In genomic region chr17:15107143-15107649, GRCm38 (mm10) we compare ENCODE assay signal across 29 mouse cellular contexts.
A peak's percentile ranks its signal among the peaks of the same experiment; 100 is the strongest.
DNase-seq lines count a peak whose midpoint lies in the region; ATAC-seq and TF ChIP-seq lines count a peak whose summit lies in the region.
"Had no signal": no experiment of that assay in that cellular context is flagged by ENCODE, and none has a peak within 500 bp of the region (broad histone marks: within the 10 kb centered on the region; RNA-seq: fewer than 3 reads in every experiment).

No protein-coding gene starts in this region.

- no peaks in the 10 kb centered on the region for H3K36me3 ChIP-seq in midbrain, embryonic 10.5 days
- H3K36me3 ChIP-seq in midbrain, embryonic 16.5 days (ENCODE audit: control insufficient read depth, insufficient read depth, low read length), result no peaks in the 10 kb centered on the region
- no peaks in the 10 kb centered on the region for H3K36me3 ChIP-seq in megakaryocyte, embryonic 14.5 days (replicated peaks; ENCODE audit: low read length)
- H3K36me3 ChIP-seq: embryonic facial prominence, embryonic 10.5 days; embryonic facial prominence, embryonic 15.5 days; hindbrain, embryonic 15.5 days; lung, embryonic 15.5 days; midbrain, embryonic 15.5 days; stomach, embryonic 15.5 days had no signal

- H3K4me2 ChIP-seq in midbrain, embryonic 16.5 days (ENCODE audit: low read length), result no peak overlapping the region
- H3K4me2 ChIP-seq: embryonic facial prominence, embryonic 15.5 days; forebrain, embryonic 13.5 days; hindbrain, embryonic 15.5 days; lung, embryonic 15.5 days; midbrain, embryonic 15.5 days; stomach, embryonic 15.5 days had no signal

- DNase-seq in midbrain, embryonic 10.5 days (ENCODE audit: low spot score), result no peak
- no peak for DNase-seq in heart, postnatal 4 days
- no peak for DNase-seq in thymus, postnatal 0 days (ENCODE audit: low spot score)
- DNase-seq in layer of hippocampus, postnatal 14 days (ENCODE audit: low spot score in 2 of 2), result no peak
- DNase-seq: adrenal gland, adult 2 months; adrenal gland, postnatal 36 days; cerebellum, adult 2 months; cerebellum, postnatal 14 days; gastrocnemius, postnatal 10 days; heart, postnatal 14 days; kidney, adult 2 months; kidney, postnatal 36 days; layer of hippocampus, postnatal 36 days; left cerebral cortex, postnatal 4 days; right cerebral cortex, postnatal 25 days; thymus, postnatal 14 days had no signal

- H3K4me1 ChIP-seq in midbrain, embryonic 10.5 days, result peaks cover 25% of the 10 kb centered on the region
- H3K4me1 ChIP-seq in midbrain, embryonic 16.5 days (ENCODE audit: control insufficient read depth, insufficient read depth, low read length), result peaks cover 5% of the 10 kb centered on the region
- peaks cover 4% of the 10 kb centered on the region; the same call in 1 of the 2 replicates for H3K4me1 ChIP-seq in bone marrow, adult 2 months (ENCODE audit: control insufficient read depth, insufficient read depth, low read length)
- peaks cover 22% of the 10 kb centered on the region for H3K4me1 ChIP-seq in megakaryocyte, embryonic 14.5 days

- no peaks in the 10 kb centered on the region for H3K27me3 ChIP-seq in midbrain, embryonic 10.5 days (ENCODE audit: low read depth, poor library complexity, severe bottlenecking)
- H3K27me3 ChIP-seq in midbrain, embryonic 16.5 days (ENCODE audit: control insufficient read depth, insufficient read depth, low read depth, low read length), result no peaks in the 10 kb centered on the region
- peaks cover 67% of the 10 kb centered on the region for H3K27me3 ChIP-seq in megakaryocyte, embryonic 14.5 days (replicated peaks)
- H3K27me3 ChIP-seq: embryonic facial prominence, embryonic 15.5 days; forebrain, embryonic 13.5 days; hindbrain, embryonic 15.5 days; lung, embryonic 15.5 days; midbrain, embryonic 15.5 days; stomach, embryonic 15.5 days had no signal

- no peak overlapping the region for H3K4me3 ChIP-seq in midbrain, embryonic 10.5 days
- H3K4me3 ChIP-seq in midbrain, embryonic 16.5 days (ENCODE audit: low read depth, low read length), result no peak overlapping the region
- H3K4me3 ChIP-seq in bone marrow, adult 2 months (replicated peaks; ENCODE audit: control insufficient read depth, low read depth, low read length), result no peak overlapping the region
- H3K4me3 ChIP-seq in megakaryocyte, embryonic 14.5 days (replicated peaks), result peak overlapping the region; percentile 5
- H3K4me3 ChIP-seq: embryonic facial prominence, embryonic 10.5 days; embryonic facial prominence, embryonic 15.5 days; forebrain, embryonic 13.5 days; hindbrain, embryonic 15.5 days; lung, embryonic 15.5 days; midbrain, embryonic 15.5 days; myocyte; stomach, embryonic 15.5 days had no signal

- WGBS in midbrain, embryonic 10.5 days, result 91% methylated on average over 9 of the region's 9 CpGs
- 91% methylated on average over 9 of the region's 9 CpGs for WGBS in midbrain, embryonic 16.5 days
- 22% methylated on average over 9 of the region's 9 CpGs for WGBS in bone marrow, adult 2 months

- no peaks in the 10 kb centered on the region for H3K9me3 ChIP-seq in midbrain, embryonic 10.5 days (replicated peaks)
- H3K9me3 ChIP-seq in midbrain, embryonic 16.5 days (replicated peaks; ENCODE audit: control insufficient read depth, low read length, poor library complexity, severe bottlenecking), result no peaks in the 10 kb centered on the region
- H3K9me3 ChIP-seq in megakaryocyte, embryonic 14.5 days, result no peaks in the 10 kb centered on the region
- H3K9me3 ChIP-seq: embryonic facial prominence, embryonic 10.5 days; embryonic facial prominence, embryonic 15.5 days; forebrain, embryonic 13.5 days; hindbrain, embryonic 15.5 days; lung, embryonic 15.5 days; midbrain, embryonic 15.5 days; stomach, embryonic 15.5 days had no signal

- H3K27ac ChIP-seq in midbrain, embryonic 10.5 days (replicated peaks), result peak overlapping the region; percentile 52; the same call in 1 of the 2 replicates
- H3K27ac ChIP-seq in midbrain, embryonic 16.5 days (ENCODE audit: low read length), result no peak overlapping the region
- peak overlapping the region; percentile 74 for H3K27ac ChIP-seq in bone marrow, adult 2 months (ENCODE audit: control insufficient read depth, insufficient read depth, low read depth, low read length, poor library complexity)
- H3K27ac ChIP-seq: embryonic facial prominence, embryonic 10.5 days; embryonic facial prominence, embryonic 15.5 days; forebrain, embryonic 13.5 days; hindbrain, embryonic 15.5 days; liver, embryonic 14.5 days; lung, embryonic 15.5 days; midbrain, embryonic 15.5 days; stomach, embryonic 15.5 days had no signal

- no peak for ATAC-seq in midbrain, embryonic 16.5 days
- ATAC-seq: activated CD4-positive, CD25-positive, alpha-beta regulatory T cell, adult 4 months; midbrain, embryonic 15.5 days had no signal

- TF ChIP-seq CTCF in bone marrow, adult 2 months (IDR thresholded peaks at IDR 0.05; ENCODE audit: control insufficient read depth, insufficient read depth, low read length), result no peak

- H3K9ac ChIP-seq in midbrain, embryonic 16.5 days (ENCODE audit: low read depth, low read length), result no peak overlapping the region
- H3K9ac ChIP-seq: embryonic facial prominence, embryonic 15.5 days; forebrain, embryonic 13.5 days; hindbrain, embryonic 15.5 days; liver, embryonic 14.5 days; lung, embryonic 15.5 days; midbrain, embryonic 15.5 days; stomach, embryonic 15.5 days had no signal

- no peak for TF ChIP-seq POLR2A in bone marrow, adult 2 months (IDR thresholded peaks at IDR 0.05; ENCODE audit: borderline replicate concordance, control insufficient read depth, low read depth, low read length)
